Mouse (Mus musculus) ES-E14 (cell line): ENCODE measurements around the gene Rab7b. TPM values are rescaled to one million over a fixed set of nuclear protein-coding genes. Genes with fewer than 3 reads are reported as not detected.

Experiments
- DNase-seq: peaks from one replicate; pipeline ENCODE4 v3.0.0-alpha.2; 2013; ENCODE audit warnings: low read depth, low spot score
- H3K27ac ChIP-seq: 2 replicates; pipeline ENCODE4 v1.5.1; 2012; ENCODE audit warnings: low read depth, mild to moderate bottlenecking, low read length, moderate library complexity, mixed read lengths; ENCODE audit not compliant: poor library complexity, insufficient read depth, severe bottlenecking
- H3K36me3 ChIP-seq: 2 replicates; pipeline ENCODE4 v1.6.1; 2012; ENCODE audit warnings: mild to moderate bottlenecking, low read length, moderate library complexity, mixed read lengths; ENCODE audit not compliant: control insufficient read depth, poor library complexity, insufficient read depth, severe bottlenecking
- H3K4me1 ChIP-seq, 2 experiments: fragments of 150-350 bp in 1 of 2; sonication (generic) in 1 of 2; 2 replicates each; pipeline ENCODE4 v1.6.1; 2012; ENCODE audit warnings: low read length in 2 of 2, mild to moderate bottlenecking in 1 of 2, mixed read lengths in 1 of 2; ENCODE audit not compliant: control insufficient read depth in 2 of 2, insufficient read depth in 2 of 2, poor library complexity in 1 of 2
- H3K4me3 ChIP-seq, 2 experiments: fragments of 150-350 bp in 1 of 2; sonication (generic) in 1 of 2; 2 replicates each; pipeline ENCODE4 v1.5.1; 2012; ENCODE audit warnings: low read length in 2 of 2, low read depth in 1 of 2, mild to moderate bottlenecking in 1 of 2, mixed read lengths in 1 of 2; ENCODE audit not compliant: insufficient read depth in 1 of 2, poor library complexity in 1 of 2, severe bottlenecking in 1 of 2
- H3K9ac ChIP-seq: 2 replicates; pipeline ENCODE4 v1.6.1; 2012; ENCODE audit warnings: low read depth, mild to moderate bottlenecking, low read length, mixed read lengths; ENCODE audit not compliant: poor library complexity, insufficient read depth, severe bottlenecking
- H3K9me3 ChIP-seq: fragments of 150-350 bp; sonication (generic); 2 replicates; pipeline ENCODE4 v1.6.1; 2012; ENCODE audit warnings: low read depth, mild to moderate bottlenecking, low read length; ENCODE audit not compliant: control insufficient read depth, insufficient read depth
- CHD2 ChIP-seq: IDR thresholded peaks from 2 replicates; pipeline ENCODE4 v1.6.1; 2014; ENCODE audit warnings: mild to moderate bottlenecking, low read depth, low read length, inconsistent platforms
- HCFC1 ChIP-seq: IDR thresholded peaks from 2 replicates; pipeline ENCODE4 v1.6.1; 2012; ENCODE audit warnings: low read length, inconsistent platforms, borderline replicate concordance; ENCODE audit not compliant: insufficient read depth
- MAFK ChIP-seq: IDR thresholded peaks from 2 replicates; pipeline ENCODE4 v1.6.1; 2014; ENCODE audit warnings: mild to moderate bottlenecking, low read depth, low read length, inconsistent platforms; ENCODE audit not compliant: insufficient read depth
- ZC3H11A ChIP-seq: IDR thresholded peaks from 2 replicates; pipeline ENCODE4 v1.6.1; 2012; ENCODE audit warnings: low read depth, mild to moderate bottlenecking, inconsistent platforms, low read length, borderline replicate concordance
- ZNF384 ChIP-seq: IDR thresholded peaks from 2 replicates; pipeline ENCODE4 v1.6.1; 2012; ENCODE audit warnings: low read depth, low read length, inconsistent platforms
- in situ Hi-C, 2 experiments: fragments of 600-800 bp; cut with MboI; formaldehyde crosslinking; loops; one replicate each; pipeline ENCODE4 v1.15.1; 2025; ENCODE audit warnings: low sequenced_read_pairs in 2 of 2, inconsistent platforms in 1 of 2; ENCODE audit not compliant: unreplicated experiment in 2 of 2
- total RNA-seq: library from RNA; depleted of rRNA; stranded (reverse); fragments of 300-350 nt; gene quantifications from 2 replicates; pipeline ENCODE4 v1.2.3, GENCODE M21; 2012

The Rab7b gene
- total RNA-seq, 1 experiment = 0.18 TPM

DNA sequence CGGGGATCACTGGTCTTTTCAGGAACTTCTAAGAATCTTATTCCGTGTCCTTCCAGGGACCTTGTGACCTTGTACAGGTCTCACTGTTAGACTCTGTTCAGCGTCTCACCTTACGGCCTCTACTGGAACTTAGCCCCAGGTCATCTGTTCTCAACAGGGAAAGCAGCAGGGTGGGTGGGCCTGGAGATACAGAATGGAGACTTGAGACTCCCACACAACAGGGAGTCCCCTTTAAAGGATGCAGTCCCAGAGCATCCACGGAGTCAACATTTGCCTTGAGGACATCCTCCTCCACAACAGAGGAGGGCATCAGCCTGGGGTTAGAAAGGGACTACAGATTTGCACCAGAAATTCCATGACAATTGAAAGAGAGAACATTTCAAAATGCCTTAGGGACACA is 56.9 kb downstream of the Rab7b start:
- Histone ChIP-seq H3K4me3 (no peak overlapping the region), H3K9me3 (no peaks in the 10 kb centered on the region), H3K36me3 (no peaks in the 10 kb centered on the region), H3K9ac (no peak overlapping the region), H3K27ac (no peak overlapping the region), H3K4me1 (peaks cover 0 to 20% of the 10 kb centered on the region in 2 experiments; a peak in 2 of 4 replicates)
- peak; percentile 66 for DNase-seq
- in situ Hi-C loops = no loop called here
- TF ChIP-seq CHD2 = no peak
- no peak for TF ChIP-seq ZNF384
- TF ChIP-seq ZC3H11A = no peak
- TF ChIP-seq HCFC1 = no peak
- no peak for TF ChIP-seq MAFK

DNA sequence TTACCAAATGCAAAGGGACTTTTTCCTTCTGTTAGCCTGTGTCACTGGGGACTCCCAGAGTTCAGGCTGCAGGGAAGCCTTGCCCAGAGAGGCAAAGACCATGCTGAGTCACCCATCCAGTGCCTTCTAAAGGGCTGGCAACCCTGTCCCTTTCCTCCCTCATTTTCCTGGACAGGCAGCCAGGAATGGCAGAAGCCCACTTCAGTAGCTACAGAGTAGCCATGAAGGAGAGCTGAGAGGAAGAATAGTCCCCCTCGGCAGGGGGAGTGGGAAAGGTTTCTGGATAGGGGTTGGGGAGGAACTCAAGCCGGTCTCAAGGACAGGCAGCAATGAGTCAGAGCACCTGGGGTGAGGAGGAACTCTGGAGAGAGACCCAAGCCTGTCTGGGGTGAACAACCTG is 59.3 kb downstream of the Rab7b start:
- in situ Hi-C loops = no loop called here
- H3K36me3 ChIP-seq = no peaks in the 10 kb centered on the region
- H3K27ac ChIP-seq = no peak overlapping the region
- H3K4me3 ChIP-seq = no peak overlapping the region
- no peak overlapping the region for H3K9ac ChIP-seq
- H3K9me3 ChIP-seq = no peaks in the 10 kb centered on the region
- DNase-seq = no peak
- H3K4me1 ChIP-seq = peaks cover 0 to 20% of the 10 kb centered on the region in 2 experiments; a peak in 2 of 4 replicates
- TF ChIP-seq ZC3H11A (no peak), HCFC1 (no peak), ZNF384 (no peak), CHD2 (no peak)

DNA sequence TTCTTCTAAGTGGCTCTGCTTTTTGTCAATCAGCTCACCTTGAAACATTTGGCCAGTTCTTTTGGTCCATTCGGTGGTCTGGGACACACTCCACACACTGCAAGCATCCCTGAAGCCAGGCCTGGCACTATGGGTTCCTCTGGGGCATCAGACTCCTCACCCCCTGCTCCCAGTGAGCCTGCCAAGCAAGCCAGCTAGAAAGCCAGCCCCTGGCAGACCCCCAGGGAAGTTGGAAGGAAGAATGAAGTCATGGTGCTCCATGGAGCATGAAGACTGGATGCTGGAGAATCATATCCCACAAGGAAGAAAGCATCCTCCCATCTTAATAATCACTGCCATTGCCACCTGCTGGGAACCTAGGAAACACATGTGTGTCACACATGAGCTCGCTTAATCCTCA is 60.1 kb downstream of the Rab7b start:
- Histone ChIP-seq H3K27ac (no peak overlapping the region), H3K9ac (no peak overlapping the region), H3K36me3 (no peaks in the 10 kb centered on the region), H3K4me1 (peaks cover 0 to 20% of the 10 kb centered on the region in 2 experiments; a peak in 2 of 4 replicates), H3K4me3 (no peak overlapping the region), H3K9me3 (no peaks in the 10 kb centered on the region)
- no peak for DNase-seq
- in situ Hi-C loops = no loop called here
- TF ChIP-seq ZNF384 = no peak
- no peak for TF ChIP-seq MAFK
- TF ChIP-seq CHD2 = no peak
- TF ChIP-seq ZC3H11A = no peak

DNA sequence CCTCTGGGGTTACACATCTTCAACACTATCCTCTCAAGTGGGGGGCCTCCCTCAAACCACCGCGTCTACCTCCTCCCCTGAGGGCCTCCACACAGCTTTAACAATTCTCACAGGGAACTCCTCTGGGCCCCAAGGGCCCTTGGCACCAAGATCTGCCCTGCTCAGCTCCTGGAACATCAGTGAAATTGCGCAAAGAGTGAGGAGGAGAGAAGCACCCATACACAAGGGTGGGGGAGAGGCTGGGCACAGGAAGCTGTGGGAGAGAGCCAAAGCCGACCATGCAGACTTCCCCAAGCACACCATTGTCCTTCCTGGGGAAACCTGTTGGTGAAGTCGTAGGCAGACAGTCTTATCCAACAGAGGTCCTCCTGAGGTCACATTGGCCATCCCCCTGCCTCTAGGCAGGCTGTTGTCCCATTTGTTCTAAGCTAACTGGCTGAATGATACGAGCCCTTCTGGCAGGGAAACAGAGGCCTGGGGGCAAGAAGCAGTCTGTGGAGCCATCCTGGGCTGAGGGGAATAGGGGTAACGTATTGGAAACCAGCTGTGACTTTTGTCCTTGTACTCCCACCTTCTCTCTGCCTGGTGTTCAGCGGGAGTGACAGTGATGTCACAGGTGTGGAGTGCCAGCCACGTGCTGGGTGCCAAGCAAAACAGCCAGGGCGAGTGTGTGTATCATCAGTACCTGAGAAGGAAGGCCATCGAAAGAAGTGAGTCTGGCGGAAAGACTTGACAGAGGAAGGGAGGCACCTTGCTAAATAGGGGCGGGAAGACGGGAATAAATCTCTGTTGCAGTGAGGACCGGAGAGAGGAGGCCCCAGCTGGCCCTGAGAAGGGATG is 61.4 kb downstream of the Rab7b start:
- no peak overlapping the region for H3K27ac ChIP-seq
- in situ Hi-C loops = no loop called here
- no peak for DNase-seq
- H3K9me3 ChIP-seq = no peaks in the 10 kb centered on the region
- peaks cover 0 to 20% of the 10 kb centered on the region in 2 experiments; a peak in 2 of 4 replicates for H3K4me1 ChIP-seq
- H3K36me3 ChIP-seq = no peaks in the 10 kb centered on the region
- no peak overlapping the region for H3K9ac ChIP-seq
- no peak overlapping the region for H3K4me3 ChIP-seq
- TF ChIP-seq HCFC1 = no peak
- TF ChIP-seq MAFK = no peak
- no peak for TF ChIP-seq ZNF384
- TF ChIP-seq ZC3H11A = no peak
- no peak for TF ChIP-seq CHD2
